Mouse (Mus musculus): ENCODE data around the gene Arvcf. TPM values are rescaled to one million over a fixed set of nuclear protein-coding genes. Genes with fewer than 3 reads are reported as not detected.

Gene Arvcf
- polyA plus RNA-seq, 1 experiment from 2014 or later, result 81.3 TPM

- 90% methylated on average over 12 of the region's 12 CpGs for WGBS
- ATAC-seq (ENCODE audit: low FRiP score, low read depth), result no peak
- Histone ChIP-seq H3K27me3 (no peaks in the 10 kb centered on the region), H3K4me3 (no peak overlapping the region), H3K9me3 (no peaks in the 10 kb centered on the region), H3K4me1 (replicated peaks) (peaks cover 35% of the 10 kb centered on the region), H3K36me3 (peaks cover 61% of the 10 kb centered on the region), H3K27ac (replicated peaks) (no peak overlapping the region), H3K4me2 (no peak overlapping the region), H3K9ac (no peak overlapping the region)
Observed at GRCm38 (mm10) chr16:18403285-18403684, 55.3 kb downstream of the Arvcf start.

- 0 out of 2 replicates have a peak overlapping the region, but pooled peaks have one; percentile 11 for H3K27ac ChIP-seq (replicated peaks)
Observed at GRCm38 (mm10) chr16:18405091-18405854, 57.3 kb downstream of the Arvcf start.

GRCm38 (mm10) chr16:18405876-18406275 lies 57.9 kb downstream of the Arvcf start:
- Histone ChIP-seq H3K9me3 (no peaks in the 10 kb centered on the region), H3K36me3 (peaks cover 47% of the 10 kb centered on the region), H3K27ac (replicated peaks) (0 out of 2 replicates have a peak overlapping the region, but pooled peaks have one; percentile 11), H3K4me1 (replicated peaks) (peaks cover 32% of the 10 kb centered on the region), H3K4me3 (no peak overlapping the region), H3K9ac (no peak overlapping the region), H3K27me3 (no peaks in the 10 kb centered on the region), H3K4me2 (no peak overlapping the region)
- no peak for ATAC-seq (ENCODE audit: low FRiP score, low read depth)
- WGBS, result 65% methylated on average over 2 of the region's 2 CpGs

More at GRCm38 (mm10) chr16:18405091-18405854, 57.3 kb downstream of the Arvcf start:
- Histone ChIP-seq H3K4me1 (replicated peaks) (peaks cover 32% of the 10 kb centered on the region), H3K27me3 (no peaks in the 10 kb centered on the region), H3K4me3 (no peak overlapping the region), H3K9me3 (no peaks in the 10 kb centered on the region), H3K36me3 (peaks cover 49% of the 10 kb centered on the region), H3K9ac (no peak overlapping the region), H3K4me2 (no peak overlapping the region)
- WGBS, result 82% methylated on average over 13 of the region's 13 CpGs
- ATAC-seq (ENCODE audit: low FRiP score, low read depth), result no peak

- ATAC-seq (ENCODE audit: low FRiP score, low read depth), result peak; percentile 40; the same call in 1 of the 2 replicates
- H3K27me3 ChIP-seq, result no peaks in the 10 kb centered on the region
- no peak overlapping the region for H3K9ac ChIP-seq
- H3K4me3 ChIP-seq, result no peak overlapping the region
- H3K9me3 ChIP-seq, result no peaks in the 10 kb centered on the region
- H3K4me1 ChIP-seq (replicated peaks), result peaks cover 32% of the 10 kb centered on the region
- WGBS, result 4% methylated on average over 2 of the region's 2 CpGs
- H3K36me3 ChIP-seq, result peaks cover 45% of the 10 kb centered on the region
- H3K4me2 ChIP-seq, result no peak overlapping the region
- peak overlapping the region; percentile 43; the same call in 1 of the 2 replicates for H3K27ac ChIP-seq (replicated peaks)
Observed at GRCm38 (mm10) chr16:18406293-18406692, 58.3 kb downstream of the Arvcf start.

GRCm38 (mm10) chr16:18407912-18408311 lies 59.9 kb downstream of the Arvcf start:
- WGBS, result 55% methylated on average over 7 of the region's 7 CpGs
- no peak for ATAC-seq (ENCODE audit: low FRiP score, low read depth)
- Histone ChIP-seq H3K4me3 (no peak overlapping the region), H3K27me3 (no peaks in the 10 kb centered on the region), H3K27ac (replicated peaks) (peak overlapping the region; percentile 58), H3K4me1 (replicated peaks) (peaks cover 33% of the 10 kb centered on the region), H3K9me3 (no peaks in the 10 kb centered on the region), H3K36me3 (peaks cover 34% of the 10 kb centered on the region), H3K9ac (no peak overlapping the region), H3K4me2 (no peak overlapping the region)

- peaks cover 16% of the 10 kb centered on the region for H3K36me3 ChIP-seq
- no peak overlapping the region for H3K4me2 ChIP-seq
- H3K4me3 ChIP-seq, result no peak overlapping the region
- 0 out of 2 replicates have a peak overlapping the region, but pooled peaks have one; percentile 12 for H3K27ac ChIP-seq (replicated peaks)
- no peaks in the 10 kb centered on the region for H3K27me3 ChIP-seq
- no peak for ATAC-seq (ENCODE audit: low FRiP score, low read depth)
- WGBS, result 59% methylated on average over 4 of the region's 4 CpGs
- no peaks in the 10 kb centered on the region for H3K9me3 ChIP-seq
- H3K9ac ChIP-seq, result no peak overlapping the region
- H3K4me1 ChIP-seq (replicated peaks), result peaks cover 33% of the 10 kb centered on the region
Observed at GRCm38 (mm10) chr16:18409776-18410175, 61.8 kb downstream of the Arvcf start.

- WGBS, result 79% methylated on average over 5 of the region's 5 CpGs
- H3K4me1 ChIP-seq (replicated peaks), result peaks cover 33% of the 10 kb centered on the region
- no peaks in the 10 kb centered on the region for H3K27me3 ChIP-seq
- ATAC-seq (ENCODE audit: low FRiP score, low read depth), result no peak
- no peaks in the 10 kb centered on the region for H3K9me3 ChIP-seq
- H3K4me2 ChIP-seq, result no peak overlapping the region
- H3K36me3 ChIP-seq, result peaks cover 12% of the 10 kb centered on the region
- no peak overlapping the region for H3K27ac ChIP-seq (replicated peaks)
- no peak overlapping the region for H3K4me3 ChIP-seq
- no peak overlapping the region for H3K9ac ChIP-seq
Observed at GRCm38 (mm10) chr16:18410418-18410817, 62.4 kb downstream of the Arvcf start.

- no peak overlapping the region for H3K27ac ChIP-seq (replicated peaks)
Observed at GRCm38 (mm10) chr16:18411026-18411649, 63.2 kb downstream of the Arvcf start.

GRCm38 (mm10) chr16:18411802-18412476 lies 64.0 kb downstream of the Arvcf start:
- Histone ChIP-seq H3K36me3 (peaks cover 7% of the 10 kb centered on the region; the same call in 1 of the 2 replicates), H3K27me3 (no peaks in the 10 kb centered on the region), H3K27ac (replicated peaks) (no peak overlapping the region), H3K4me2 (no peak overlapping the region), H3K4me1 (replicated peaks) (peaks cover 37% of the 10 kb centered on the region), H3K9me3 (no peaks in the 10 kb centered on the region), H3K9ac (no peak overlapping the region), H3K4me3 (no peak overlapping the region)
- 80% methylated on average over 12 of the region's 12 CpGs for WGBS
- ATAC-seq (ENCODE audit: low FRiP score, low read depth), result 0 out of 2 replicates have a peak, but pooled peaks have one; percentile 4

More at GRCm38 (mm10) chr16:18411026-18411649, 63.2 kb downstream of the Arvcf start:
- H3K4me2 ChIP-seq, result no peak overlapping the region
- H3K36me3 ChIP-seq, result peaks cover 9% of the 10 kb centered on the region; the same call in 1 of the 2 replicates
- H3K4me3 ChIP-seq, result no peak overlapping the region
- no peaks in the 10 kb centered on the region for H3K9me3 ChIP-seq
- 55% methylated on average over 13 of the region's 13 CpGs for WGBS
- no peak overlapping the region for H3K9ac ChIP-seq
- peaks cover 33% of the 10 kb centered on the region for H3K4me1 ChIP-seq (replicated peaks)
- H3K27me3 ChIP-seq, result no peaks in the 10 kb centered on the region
- ATAC-seq (ENCODE audit: low FRiP score, low read depth), result no peak; the same call in 1 of the 2 replicates

- no peaks in the 10 kb centered on the region for H3K9me3 ChIP-seq
- H3K9ac ChIP-seq, result no peak overlapping the region
- H3K4me3 ChIP-seq, result no peak overlapping the region
- H3K36me3 ChIP-seq, result 0 out of 2 replicates have a peak, but pooled peaks cover 4% of the 10 kb centered on the region
- no peak overlapping the region for H3K27ac ChIP-seq (replicated peaks)
- H3K4me1 ChIP-seq (replicated peaks), result peaks cover 29% of the 10 kb centered on the region
- WGBS, result 86% methylated on average over 7 of the region's 7 CpGs
- ATAC-seq (ENCODE audit: low FRiP score, low read depth), result no peak
- no peak overlapping the region for H3K4me2 ChIP-seq
- no peaks in the 10 kb centered on the region for H3K27me3 ChIP-seq
Observed at GRCm38 (mm10) chr16:18413032-18413816, 65.2 kb downstream of the Arvcf start.

- Histone ChIP-seq H3K27ac (replicated peaks) (peak overlapping the region; percentile 2), H3K9ac (no peak overlapping the region), H3K4me2 (no peak overlapping the region), H3K9me3 (no peaks in the 10 kb centered on the region), H3K4me1 (replicated peaks) (peaks cover 12% of the 10 kb centered on the region), H3K27me3 (no peaks in the 10 kb centered on the region), H3K4me3 (no peak overlapping the region), H3K36me3 (0 out of 2 replicates have a peak, but pooled peaks cover 4% of the 10 kb centered on the region)
- no peak for ATAC-seq (ENCODE audit: low FRiP score, low read depth)
- WGBS, result 54% methylated on average over 18 of the region's 18 CpGs
Observed at GRCm38 (mm10) chr16:18416094-18416761, 68.2 kb downstream of the Arvcf start.
